8 mouse cellular contexts compared by ENCODE assay signal in genomic region chr2:131492596-131493139, GRCm38 (mm10). TPM values are rescaled to one million over a fixed set of nuclear protein-coding genes. Genes with fewer than 3 reads are reported as not detected.
DNase-seq lines count a peak whose midpoint lies in the region; ATAC-seq and TF ChIP-seq lines count a peak whose summit lies in the region.

No protein-coding gene starts in this region.

- peak overlapping the region; percentile 96 for H3K4me2 ChIP-seq in hindbrain, embryonic 12.5 days (replicated peaks)
- H3K4me2 ChIP-seq in midbrain, embryonic 13.5 days (replicated peaks): peak overlapping the region; percentile 94

- peak overlapping the region; percentile 93 for H3K4me3 ChIP-seq in layer of hippocampus, adult 2 months
- peak overlapping the region; percentile 91 for H3K4me3 ChIP-seq in brown adipose tissue, adult 24 weeks (ENCODE audit: insufficient read depth, low read depth, low read length)
- peak overlapping the region; percentile 86 for H3K4me3 ChIP-seq in hindbrain, embryonic 12.5 days
- H3K4me3 ChIP-seq in midbrain, embryonic 13.5 days (replicated peaks): peak overlapping the region; percentile 76

- H3K27ac ChIP-seq in layer of hippocampus, adult 2 months: peak overlapping the region; percentile 98
- H3K27ac ChIP-seq in brown adipose tissue, adult 24 weeks (replicated peaks; ENCODE audit: low read depth, low read length): no peak overlapping the region
- 0 out of 2 replicates have a peak overlapping the region, but pooled peaks have one; percentile 77 for H3K27ac ChIP-seq in hindbrain, embryonic 12.5 days
- peak overlapping the region; percentile 76; the same call in 1 of the 2 replicates for H3K27ac ChIP-seq in midbrain, embryonic 13.5 days

- DNase-seq in layer of hippocampus, adult 2 months (ENCODE audit: low spot score in 2 of 2): no peak
- DNase-seq in layer of hippocampus, adult 8-10 months (ENCODE audit: low spot score in 2 of 2): no peak
- DNase-seq in layer of hippocampus, postnatal 10 days (ENCODE audit: low spot score in 2 of 2): no peak
- DNase-seq in adrenal gland, postnatal 36 days: no peak
- DNase-seq in c-Kit-positive CD71-positive TER-119-positive erythroid progenitor cells, embryonic 14.5 days (ENCODE audit: low spot score): no peak

- WGBS in hindbrain, embryonic 12.5 days: 8% methylated on average over 10 of the region's 10 CpGs
- WGBS in midbrain, embryonic 13.5 days: 7% methylated on average over 10 of the region's 10 CpGs

- no peak for TF ChIP-seq CTCF in layer of hippocampus, adult 2 months (conservative IDR thresholded peaks at IDR 0.05)

- peak; percentile 19 for ATAC-seq in hindbrain, embryonic 12.5 days (ENCODE audit: low FRiP score)
- peak; percentile 3; the same call in 1 of the 2 replicates for ATAC-seq in midbrain, embryonic 13.5 days

- H3K9me3 ChIP-seq in hindbrain, embryonic 12.5 days (replicated peaks): no peaks in the 10 kb centered on the region
- no peaks in the 10 kb centered on the region for H3K9me3 ChIP-seq in midbrain, embryonic 13.5 days

- H3K27me3 ChIP-seq in hindbrain, embryonic 12.5 days: 0 out of 2 replicates have a peak, but pooled peaks cover 5% of the 10 kb centered on the region
- no peaks in the 10 kb centered on the region for H3K27me3 ChIP-seq in midbrain, embryonic 13.5 days

- H3K36me3 ChIP-seq in hindbrain, embryonic 12.5 days: no peaks in the 10 kb centered on the region
- no peaks in the 10 kb centered on the region for H3K36me3 ChIP-seq in midbrain, embryonic 13.5 days

- H3K9ac ChIP-seq in hindbrain, embryonic 12.5 days: peak overlapping the region; percentile 94
- peak overlapping the region; percentile 92 for H3K9ac ChIP-seq in midbrain, embryonic 13.5 days (replicated peaks)

- peaks cover 11% of the 10 kb centered on the region for H3K4me1 ChIP-seq in brown adipose tissue, adult 24 weeks (ENCODE audit: control insufficient read depth, insufficient read depth, insufficient read length, low read length)
- H3K4me1 ChIP-seq in hindbrain, embryonic 12.5 days: peaks cover 24% of the 10 kb centered on the region
- peaks cover 23% of the 10 kb centered on the region for H3K4me1 ChIP-seq in midbrain, embryonic 13.5 days (replicated peaks)

RNA-seq across cellular contexts. Expression of gene Smox, which starts 1.4 kb away (rescaled TPM):
- 10 to 100 TPM; 84.5 to 85.8 TPM for total RNA-seq in layer of hippocampus, adult 2 months (2021)
- total RNA-seq in layer of hippocampus, adult 8-10 months (2022): 10 to 100 TPM; 57.8 to 80.1 (median 67.6) TPM
- polyA plus RNA-seq in brown adipose tissue, adult 24 weeks (2012; ENCODE audit: insufficient read depth, insufficient read length, missing spikeins): 6.2 and 6.6 TPM in 2 replicates
- polyA plus RNA-seq in hindbrain, embryonic 12.5 days (2016; fragmentation: Nextera tagmentation; extraction: Ambion mirVana): 47.0 and 49.3 TPM in 2 replicates
- polyA plus RNA-seq in midbrain, embryonic 13.5 days (2015; fragmentation: Nextera tagmentation; extraction: Ambion mirVana): 45.5 and 46.5 TPM in 2 replicates
- 10 to 100 TPM; 68.0 to 74.6 TPM for total RNA-seq in layer of hippocampus, postnatal 10 days (2021)
- total RNA-seq in adrenal gland, postnatal 36 days (2021): 10 to 100 TPM; 28.2 to 30.5 TPM
